Mouse (Mus musculus) neural tube, embryonic 15.5 days (tissue): ENCODE results near the gene 4930469K13Rik. TPM values are rescaled to one million over a fixed set of nuclear protein-coding genes. Genes with fewer than 3 reads are reported as not detected.

ENCODE experiments used
- ATAC-seq: fragments of 200-750 bp; cut with Nextera tagmentation; 2 replicates; pipeline ENCODE4 v1.8.0; 2017; ENCODE audit warnings: mild to moderate bottlenecking, moderate TSS enrichment, moderate library complexity; ENCODE audit not compliant: low FRiP score
- H3K27ac ChIP-seq: fragments of 300-500 bp; sonication (generic); replicated peaks from 2 replicates; pipeline ENCODE4 v1.5.1; 2015; ENCODE audit warnings: mild to moderate bottlenecking, inconsistent platforms
- H3K27me3 ChIP-seq: fragments of 300-500 bp; sonication (generic); replicated peaks from 2 replicates; pipeline ENCODE4 v1.6.1; 2015; ENCODE audit warnings: inconsistent platforms
- H3K36me3 ChIP-seq: fragments of 300-500 bp; sonication (generic); 2 replicates; pipeline ENCODE4 v1.6.1; 2015; ENCODE audit warnings: inconsistent platforms
- H3K4me1 ChIP-seq: fragments of 300-500 bp; sonication (generic); 2 replicates; pipeline ENCODE4 v1.6.1; 2015; ENCODE audit warnings: inconsistent platforms
- H3K4me2 ChIP-seq: fragments of 300-500 bp; sonication (generic); 2 replicates; pipeline ENCODE4 v1.6.1; 2015; ENCODE audit warnings: inconsistent platforms, mild to moderate bottlenecking, moderate library complexity
- H3K4me3 ChIP-seq: fragments of 300-500 bp; sonication (generic); replicated peaks from 2 replicates; pipeline ENCODE4 v1.5.1; 2015; ENCODE audit warnings: mild to moderate bottlenecking, inconsistent platforms
- H3K9ac ChIP-seq: fragments of 300-500 bp; sonication (generic); replicated peaks from 2 replicates; pipeline ENCODE4 v1.6.1; 2015; ENCODE audit warnings: mild to moderate bottlenecking, inconsistent platforms
- H3K9me3 ChIP-seq: fragments of 300-500 bp; sonication (generic); replicated peaks from 2 replicates; pipeline ENCODE4 v1.6.1; 2016; ENCODE audit warnings: inconsistent platforms
- WGBS: fragments of 180-500 bp; shearing (Covaris S2); methylation state at CpG from one replicate; pipeline ENCODE4 v1.1.7; 2015; ENCODE audit warnings: mixed read lengths; 5-methylcytosine and 5-hydroxymethylcytosine counted together
- polyA plus RNA-seq: library from polyadenylated mRNA; unstranded; fragments of >200 nt; fragmentation: Nextera tagmentation; extraction: Ambion mirVana; gene quantifications from 2 replicates; pipeline ENCODE4 v1.2.1, GENCODE M21; 2015

Gene 4930469K13Rik
- polyA plus RNA-seq, 1 experiment from 2014 or later, result 24.1 TPM

GRCm38 (mm10) chr11:33944786-33945328 is 153.5 kb downstream of the 4930469K13Rik start:
- Histone ChIP-seq H3K9ac (no peak overlapping the region), H3K4me3 (no peak overlapping the region), H3K27me3 (no peaks in the 10 kb centered on the region), H3K4me1 (no peaks in the 10 kb centered on the region), H3K9me3 (no peaks in the 10 kb centered on the region), H3K4me2 (no peak overlapping the region), H3K36me3 (no peaks in the 10 kb centered on the region), H3K27ac (no peak overlapping the region)
- no peak for ATAC-seq
- whole genome bisulfite sequencing, result 88% methylated on average over 9 of the region's 9 CpGs

- H3K4me1 ChIP-seq, result no peaks in the 10 kb centered on the region
- no peak for ATAC-seq
- no peaks in the 10 kb centered on the region for H3K9me3 ChIP-seq
- no peaks in the 10 kb centered on the region for H3K27me3 ChIP-seq
- no peak overlapping the region for H3K4me2 ChIP-seq
- H3K9ac ChIP-seq, result no peak overlapping the region
- no peaks in the 10 kb centered on the region for H3K36me3 ChIP-seq
- H3K4me3 ChIP-seq, result no peak overlapping the region
- 60% methylated on average over 4 of the region's 4 CpGs for WGBS
- no peak overlapping the region for H3K27ac ChIP-seq
Observed at GRCm38 (mm10) chr11:33944067-33944785, 154.1 kb downstream of the 4930469K13Rik start.

GRCm38 (mm10) chr11:33943565-33943964 is 154.8 kb downstream of the 4930469K13Rik start:
- Histone ChIP-seq H3K27ac (no peak overlapping the region), H3K27me3 (no peaks in the 10 kb centered on the region), H3K4me2 (no peak overlapping the region), H3K4me1 (peaks cover 6% of the 10 kb centered on the region; the same call in 1 of the 2 replicates), H3K4me3 (no peak overlapping the region), H3K9ac (no peak overlapping the region), H3K36me3 (no peaks in the 10 kb centered on the region), H3K9me3 (no peaks in the 10 kb centered on the region)
- no peak for ATAC-seq
- 77% methylated on average over 1 of the region's 1 CpGs for WGBS

- H3K4me2 ChIP-seq, result no peak overlapping the region
- no peak for ATAC-seq
- no peak overlapping the region for H3K27ac ChIP-seq
- WGBS, result 79% methylated on average over 4 of the region's 4 CpGs
- peaks cover 7% of the 10 kb centered on the region; the same call in 1 of the 2 replicates for H3K4me1 ChIP-seq
- no peak overlapping the region for H3K4me3 ChIP-seq
- no peaks in the 10 kb centered on the region for H3K27me3 ChIP-seq
- no peak overlapping the region for H3K9ac ChIP-seq
- no peaks in the 10 kb centered on the region for H3K36me3 ChIP-seq
- H3K9me3 ChIP-seq, result no peaks in the 10 kb centered on the region
Observed at GRCm38 (mm10) chr11:33939456-33940113, 158.8 kb downstream of the 4930469K13Rik start.

- Histone ChIP-seq H3K9ac (no peak overlapping the region), H3K27me3 (no peaks in the 10 kb centered on the region), H3K27ac (no peak overlapping the region), H3K4me2 (no peak overlapping the region), H3K36me3 (no peaks in the 10 kb centered on the region), H3K9me3 (no peaks in the 10 kb centered on the region), H3K4me1 (peaks cover 7% of the 10 kb centered on the region; the same call in 1 of the 2 replicates), H3K4me3 (no peak overlapping the region)
- ATAC-seq, result no peak
- WGBS, result 46% methylated on average over 7 of the region's 7 CpGs
Observed at GRCm38 (mm10) chr11:33938561-33939274, 159.6 kb downstream of the 4930469K13Rik start.

- ATAC-seq, result no peak
- H3K4me2 ChIP-seq, result no peak overlapping the region
- WGBS, result 93% methylated on average over 8 of the region's 8 CpGs
Observed at GRCm38 (mm10) chr11:33937641-33938040, 160.7 kb downstream of the 4930469K13Rik start.

GRCm38 (mm10) chr11:33934286-33934685 is 164.1 kb downstream of the 4930469K13Rik start:
- H3K4me2 ChIP-seq, result no peak overlapping the region
- H3K9ac ChIP-seq, result no peak overlapping the region
- no peaks in the 10 kb centered on the region for H3K36me3 ChIP-seq
- H3K27me3 ChIP-seq, result no peaks in the 10 kb centered on the region
- no peaks in the 10 kb centered on the region for H3K9me3 ChIP-seq
- H3K4me3 ChIP-seq, result no peak overlapping the region
- 66% methylated on average over 9 of the region's 9 CpGs for WGBS
- peaks cover 20% of the 10 kb centered on the region for H3K4me1 ChIP-seq
- no peak overlapping the region for H3K27ac ChIP-seq
- ATAC-seq, result no peak

More at GRCm38 (mm10) chr11:33937641-33938040, 160.7 kb downstream of the 4930469K13Rik start:
- Histone ChIP-seq H3K9ac (no peak overlapping the region), H3K4me1 (peaks cover 9% of the 10 kb centered on the region; the same call in 1 of the 2 replicates), H3K27ac (no peak overlapping the region), H3K4me3 (no peak overlapping the region), H3K36me3 (no peaks in the 10 kb centered on the region), H3K27me3 (no peaks in the 10 kb centered on the region), H3K9me3 (no peaks in the 10 kb centered on the region)

- Histone ChIP-seq H3K4me1 (peaks cover 17% of the 10 kb centered on the region), H3K27me3 (no peaks in the 10 kb centered on the region), H3K27ac (no peak overlapping the region), H3K36me3 (no peaks in the 10 kb centered on the region), H3K9me3 (no peaks in the 10 kb centered on the region), H3K9ac (no peak overlapping the region), H3K4me2 (peak overlapping the region; percentile 17), H3K4me3 (no peak overlapping the region)
- WGBS, result 43% methylated on average over 18 of the region's 18 CpGs
- no peak for ATAC-seq
Observed at GRCm38 (mm10) chr11:33932386-33933111, 165.8 kb downstream of the 4930469K13Rik start.

- H3K4me2 ChIP-seq, result peak overlapping the region; percentile 17
- ATAC-seq, result no peak
- WGBS, result 11% methylated on average over 9 of the region's 10 CpGs
Observed at GRCm38 (mm10) chr11:33931836-33932385, 166.4 kb downstream of the 4930469K13Rik start.

GRCm38 (mm10) chr11:33929412-33929811 is 168.9 kb downstream of the 4930469K13Rik start:
- H3K27ac ChIP-seq, result no peak overlapping the region
- H3K4me1 ChIP-seq, result peaks cover 33% of the 10 kb centered on the region
- no peak overlapping the region for H3K4me3 ChIP-seq
- H3K9me3 ChIP-seq, result no peaks in the 10 kb centered on the region
- 54% methylated on average over 11 of the region's 11 CpGs for WGBS
- no peaks in the 10 kb centered on the region for H3K36me3 ChIP-seq
- no peak overlapping the region for H3K9ac ChIP-seq
- 0 out of 2 replicates have a peak, but pooled peaks have one; percentile 24 for ATAC-seq
- no peak overlapping the region for H3K4me2 ChIP-seq
- no peaks in the 10 kb centered on the region for H3K27me3 ChIP-seq

More at GRCm38 (mm10) chr11:33931836-33932385, 166.4 kb downstream of the 4930469K13Rik start:
- Histone ChIP-seq H3K27ac (no peak overlapping the region), H3K4me1 (peaks cover 21% of the 10 kb centered on the region), H3K36me3 (no peaks in the 10 kb centered on the region), H3K27me3 (no peaks in the 10 kb centered on the region), H3K4me3 (no peak overlapping the region), H3K9me3 (no peaks in the 10 kb centered on the region), H3K9ac (no peak overlapping the region)
